Mouse (Mus musculus): ENCODE data around the gene Hsd17b14.

GRCm38 (mm10) chr7:45591880-45592279 lies 37.2 kb downstream of the Hsd17b14 start:
- TF ChIP-seq FLI1 (IDR thresholded peaks at IDR 0.05; ENCODE audit: low read length): no peak
- no peak for TF ChIP-seq GATA1 (IDR thresholded peaks at IDR 0.05; ENCODE audit: borderline replicate concordance, low read length)
